Mouse (Mus musculus) MEL (cell line): Measurements from ENCODE around the gene Hgfac. TPM values are rescaled to one million over a fixed set of nuclear protein-coding genes. Genes with fewer than 3 reads are reported as not detected.

Experiments
- DNase-seq: peaks from one replicate; pipeline ENCODE4 v3.0.0; 2011; ENCODE audit warnings: low read depth, low spot score
- H3K27ac ChIP-seq: 2 replicates; pipeline ENCODE4 v1.5.1; 2012; ENCODE audit warnings: low read depth, mild to moderate bottlenecking, control low read depth, low read length, moderate library complexity; ENCODE audit not compliant: control insufficient read depth
- H3K27me3 ChIP-seq, 2 experiments: fragments of 150-350 bp in 1 of 2; sonication (generic) in 1 of 2; 2 replicates each; pipeline ENCODE4 v1.6.1; 2012; ENCODE audit warnings: low read length in 2 of 2, mild to moderate bottlenecking in 2 of 2, improper control_type of control experiment in 1 of 2, moderate library complexity in 1 of 2; ENCODE audit not compliant: insufficient read depth in 2 of 2, control insufficient read depth in 1 of 2
- H3K36me3 ChIP-seq, 2 experiments: 2 replicates each; pipeline ENCODE4 v1.6.1; 2012 to 2014; ENCODE audit warnings: low read length in 2 of 2, improper control_type of control experiment in 1 of 2, inconsistent platforms in 1 of 2, mild to moderate bottlenecking in 1 of 2; ENCODE audit not compliant: insufficient read depth in 2 of 2, control insufficient read depth in 1 of 2
- H3K4me1 ChIP-seq, 2 experiments: fragments of 150-350 bp in 1 of 2; sonication (generic) in 1 of 2; 2 replicates each; pipeline ENCODE4 v1.6.1; 2012; ENCODE audit warnings: low read length in 2 of 2, improper control_type of control experiment in 1 of 2, mild to moderate bottlenecking in 1 of 2; ENCODE audit not compliant: insufficient read depth in 2 of 2, control insufficient read depth in 1 of 2
- H3K4me3 ChIP-seq, 2 experiments: fragments of 150-350 bp in 1 of 2; sonication (generic) in 1 of 2; 2 replicates each; pipeline ENCODE4 v1.5.1; 2012; ENCODE audit warnings: low read depth in 2 of 2, low read length in 2 of 2, mild to moderate bottlenecking in 2 of 2, moderate library complexity in 2 of 2, control low read depth in 1 of 2, improper control_type of control experiment in 1 of 2; ENCODE audit not compliant: control insufficient read depth in 1 of 2, insufficient read depth in 1 of 2
- H3K79me2 ChIP-seq: 2 replicates; pipeline ENCODE4 v1.6.1; 2012; ENCODE audit warnings: mild to moderate bottlenecking, low read length, moderate library complexity; ENCODE audit not compliant: control insufficient read depth, poor library complexity, insufficient read depth
- H3K9ac ChIP-seq: 2 replicates; pipeline ENCODE4 v1.6.1; 2012; ENCODE audit warnings: low read depth, mild to moderate bottlenecking, control low read depth, low read length, moderate library complexity; ENCODE audit not compliant: control insufficient read depth, poor library complexity, severe bottlenecking
- H3K9me3 ChIP-seq: fragments of 150-350 bp; sonication (generic); replicated peaks from 2 replicates; pipeline ENCODE4 v1.6.1; 2012; ENCODE audit warnings: mild to moderate bottlenecking, low read length, improper control_type of control experiment, moderate library complexity; ENCODE audit not compliant: insufficient read depth
- CTCF ChIP-seq, 3 experiments: IDR thresholded peaks in 2 of 3; conservative IDR thresholded peaks in 1 of 3; 2 replicates each; pipeline ENCODE4 v1.5.1; 2011 to 2012; ENCODE audit warnings: low read length in 3 of 3, low read depth in 2 of 3, mild to moderate bottlenecking in 2 of 3, improper control_type of control experiment in 1 of 3, inconsistent platforms in 1 of 3, mixed read lengths in 1 of 3, moderate library complexity in 1 of 3; ENCODE audit not compliant: control insufficient read depth in 1 of 3, insufficient read depth in 1 of 3, poor library complexity in 1 of 3, severe bottlenecking in 1 of 3
- EP300 ChIP-seq, 2 experiments: IDR thresholded peaks; 2 replicates each; pipeline ENCODE4 v1.6.1; 2011; ENCODE audit warnings: improper control_type of control experiment in 2 of 2, low read length in 2 of 2, low read depth in 1 of 2, mild to moderate bottlenecking in 1 of 2
- ETS1 ChIP-seq: IDR thresholded peaks from 2 replicates; pipeline ENCODE4 v1.6.1; 2012; ENCODE audit warnings: low read depth, mild to moderate bottlenecking, inconsistent platforms, low read length, improper control_type of control experiment, moderate library complexity
- KAT2A ChIP-seq: conservative IDR thresholded peaks from 2 replicates; pipeline ENCODE4 v1.6.1; 2012; ENCODE audit warnings: low read depth, low read length, improper control_type of control experiment, inconsistent platforms
- MAX ChIP-seq: IDR thresholded peaks from 2 replicates; pipeline ENCODE4 v1.6.1; 2011; ENCODE audit warnings: low read length, improper control_type of control experiment
- MXI1 ChIP-seq: IDR thresholded peaks from 2 replicates; pipeline ENCODE4 v1.6.1; 2011; ENCODE audit warnings: mild to moderate bottlenecking, low read depth, low read length, improper control_type of control experiment
- MYC ChIP-seq: IDR thresholded peaks from 2 replicates; pipeline ENCODE4 v1.6.1; 2011; ENCODE audit warnings: low read depth, mild to moderate bottlenecking, low read length, improper control_type of control experiment, moderate library complexity
- NELFE ChIP-seq: IDR thresholded peaks from 2 replicates; pipeline ENCODE4 v1.6.1; 2011; ENCODE audit warnings: low read depth, low read length, improper control_type of control experiment
- POLR2A ChIP-seq, 2 experiments: IDR thresholded peaks; 2 replicates each; pipeline ENCODE4 v1.6.1; 2011 to 2012; ENCODE audit warnings: low read length in 2 of 2, mild to moderate bottlenecking in 2 of 2, control low read depth in 1 of 2, improper control_type of control experiment in 1 of 2, low read depth in 1 of 2, moderate library complexity in 1 of 2; ENCODE audit not compliant: control insufficient read depth in 1 of 2, insufficient read depth in 1 of 2, poor library complexity in 1 of 2
- POLR2AphosphoS5 ChIP-seq: IDR thresholded peaks from 2 replicates; pipeline ENCODE4 v1.6.1; 2012; ENCODE audit warnings: low read depth, borderline replicate concordance, mild to moderate bottlenecking, inconsistent platforms, low read length, moderate library complexity, mixed read lengths
- RAD21 ChIP-seq: IDR thresholded peaks from 2 replicates; pipeline ENCODE4 v1.6.1; 2011; ENCODE audit warnings: mild to moderate bottlenecking, low read depth, low read length, improper control_type of control experiment
- SIN3A ChIP-seq: IDR thresholded peaks from 2 replicates; pipeline ENCODE4 v1.6.1; 2012; ENCODE audit warnings: low read length, improper control_type of control experiment, inconsistent platforms
- SMC3 ChIP-seq: IDR thresholded peaks from 2 replicates; pipeline ENCODE4 v1.6.1; 2011; ENCODE audit warnings: low read depth, low read length, improper control_type of control experiment
- UBTF ChIP-seq: IDR thresholded peaks from 2 replicates; pipeline ENCODE4 v1.6.1; 2012; ENCODE audit warnings: low read depth, mild to moderate bottlenecking, inconsistent platforms, low read length, improper control_type of control experiment, moderate library complexity, borderline replicate concordance; ENCODE audit not compliant: insufficient read depth
- ZC3H11A ChIP-seq: IDR thresholded peaks from 2 replicates; pipeline ENCODE4 v1.6.1; 2012; ENCODE audit warnings: low read depth, mild to moderate bottlenecking, inconsistent platforms, low read length, improper control_type of control experiment
- polyA plus RNA-seq, 2 experiments: library from polyadenylated mRNA; stranded (reverse) in 1 of 2; unstranded in 1 of 2; fragments of >175 nt in 1 of 2; fragments of >200 nt in 1 of 2; gene quantifications; 2 replicates each; pipeline versions ENCODE4 v1.2.1 to v1.2.4; 2012; ENCODE audit warnings: low replicate concordance in 2 of 2, low read depth in 1 of 2; ENCODE audit not compliant: insufficient read length in 2 of 2, insufficient read depth in 1 of 2, missing spikeins in 1 of 2
- total RNA-seq: library from RNA; depleted of rRNA; stranded (reverse); fragments of 300-350 nt; gene quantifications from 2 replicates; pipeline ENCODE4 v1.2.3, GENCODE M21; 2012

The Hgfac gene
- total and polyA plus RNA-seq, 3 experiments, result 0.62 to 1.6 TPM; not detected in 1

DNA sequence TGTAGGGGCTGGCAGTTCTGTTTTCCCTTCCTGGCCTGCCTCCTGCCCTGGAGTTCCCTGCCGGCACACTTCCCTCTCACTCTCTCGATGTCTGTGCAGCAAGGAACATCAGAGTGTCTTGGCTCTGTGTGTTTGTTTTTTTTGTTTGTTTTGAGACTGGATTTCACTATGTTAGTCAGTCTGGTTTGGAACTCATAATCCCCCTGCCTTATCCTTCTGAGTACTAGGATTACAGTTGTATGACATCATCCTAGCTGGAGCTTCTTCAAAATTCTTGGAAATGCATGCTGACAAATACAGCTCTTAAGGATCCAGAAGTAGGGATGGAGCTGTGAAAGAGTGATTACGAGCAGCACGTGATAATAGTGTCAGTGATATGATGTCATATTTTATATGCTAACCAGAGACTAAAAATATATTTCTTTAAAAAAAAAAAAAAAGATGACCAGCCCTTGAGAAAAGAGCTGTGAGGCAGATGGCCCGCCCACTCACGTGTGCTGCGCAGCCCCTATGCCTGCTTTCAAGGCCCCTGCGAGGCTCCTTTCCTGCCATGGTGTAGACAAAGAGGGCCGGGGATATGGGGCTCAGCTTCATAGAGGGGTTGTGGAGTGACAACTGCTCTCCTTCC lies 21.5 kb upstream of the Hgfac start:
- Histone ChIP-seq H3K4me1 (no peaks in the 10 kb centered on the region), H3K27ac (no peak overlapping the region), H3K9me3 (no peaks in the 10 kb centered on the region), H3K79me2 (no peaks in the 10 kb centered on the region), H3K27me3 (no peaks in the 10 kb centered on the region), H3K36me3 (no peaks in the 10 kb centered on the region), H3K9ac (no peak overlapping the region), H3K4me3 (no peak overlapping the region)
- TF ChIP-seq POLR2AphosphoS5 (no peak), POLR2A (IDR thresholded peaks at IDR 0.05; ENCODE audit: control insufficient read depth in 1 of 2, insufficient read depth in 1 of 2, low read depth in 1 of 2, low read length in 2 of 2, poor library complexity in 1 of 2) (no peak), ETS1 (no peak), CTCF (IDR thresholded peaks at IDR 0.05 in 2 of 3, conservative IDR thresholded peaks at IDR 0.05 in 1 of 3; ENCODE audit: control insufficient read depth in 1 of 3, insufficient read depth in 1 of 3, low read depth in 2 of 3, low read length in 3 of 3, poor library complexity in 1 of 3, severe bottlenecking in 1 of 3) (no peak), NELFE (no peak), MXI1 (no peak)
- no peak for DNase-seq

DNA sequence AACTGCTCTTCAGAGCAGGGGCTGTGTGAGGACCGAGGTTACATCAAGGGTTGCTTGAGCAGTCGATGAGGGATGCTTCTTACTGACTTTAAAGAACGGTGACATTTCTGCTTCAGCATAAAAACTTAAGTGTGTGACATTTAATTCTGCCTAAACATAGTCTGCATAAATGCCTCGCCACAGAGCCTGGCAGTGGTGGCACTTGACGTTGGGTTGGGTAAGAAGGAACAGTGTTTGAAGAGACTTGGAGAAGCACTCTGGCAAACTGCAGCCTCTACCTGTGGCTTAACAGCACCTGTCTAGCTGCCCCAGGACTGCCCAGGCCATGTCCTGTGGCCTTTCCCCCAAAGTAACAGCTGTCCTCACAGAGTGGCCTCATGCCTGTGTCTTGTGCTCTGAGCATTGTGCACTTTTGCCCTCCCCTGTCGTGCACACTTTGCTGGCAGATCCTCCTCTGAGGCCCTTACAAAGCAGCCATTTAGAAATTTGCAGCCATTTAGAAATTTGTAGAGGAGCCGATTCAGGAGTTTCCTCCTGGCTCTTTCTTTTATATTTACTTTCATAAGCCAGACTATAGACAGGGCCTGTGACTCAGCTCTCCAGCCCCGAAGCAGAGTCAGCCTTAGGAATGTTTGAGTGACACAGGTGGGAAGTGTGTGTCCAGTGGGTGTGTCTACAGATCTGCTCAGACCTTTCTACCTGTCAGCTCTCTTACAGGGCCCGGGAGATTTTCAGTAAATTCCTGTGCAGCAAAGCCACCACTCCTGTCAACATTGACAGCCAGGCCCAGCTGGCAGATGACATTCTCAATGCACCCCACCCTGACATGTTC lies 20.7 kb upstream of the Hgfac start:
- H3K27me3 ChIP-seq, result no peaks in the 10 kb centered on the region
- H3K4me1 ChIP-seq, result no peaks in the 10 kb centered on the region
- no peaks in the 10 kb centered on the region for H3K79me2 ChIP-seq
- H3K9ac ChIP-seq, result no peak overlapping the region
- no peak for DNase-seq
- no peak for TF ChIP-seq EP300 (IDR thresholded peaks at IDR 0.05; ENCODE audit: low read depth in 1 of 2, low read length in 2 of 2)
- H3K27ac ChIP-seq, result no peak overlapping the region
- no peaks in the 10 kb centered on the region for H3K9me3 ChIP-seq
- H3K4me3 ChIP-seq, result no peak overlapping the region
- H3K36me3 ChIP-seq, result no peaks in the 10 kb centered on the region

DNA sequence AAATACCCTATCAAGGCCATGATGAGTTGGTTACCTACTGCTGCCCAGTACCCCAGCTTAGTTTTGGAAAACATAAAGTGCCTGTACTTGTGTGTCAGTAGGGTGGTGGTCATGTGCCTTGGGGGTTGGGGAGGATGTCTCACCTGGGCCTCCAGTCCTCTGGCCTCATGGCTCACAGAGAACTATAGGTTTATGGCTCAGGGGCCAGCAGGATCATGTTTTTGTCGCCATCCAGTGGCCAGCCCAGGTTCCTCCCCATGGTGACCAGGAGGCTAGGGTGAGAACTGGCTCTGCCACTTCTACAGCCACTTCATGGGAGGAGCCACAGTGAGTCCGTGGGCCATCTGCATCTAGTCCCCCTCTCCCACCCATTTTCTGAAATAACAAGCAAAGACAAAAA lies 16.3 kb upstream of the Hgfac start:
- Histone ChIP-seq H3K9ac (no peak overlapping the region), H3K27me3 (no peaks in the 10 kb centered on the region), H3K4me3 (no peak overlapping the region), H3K79me2 (no peaks in the 10 kb centered on the region), H3K4me1 (no peaks in the 10 kb centered on the region), H3K9me3 (no peaks in the 10 kb centered on the region), H3K27ac (no peak overlapping the region), H3K36me3 (no peaks in the 10 kb centered on the region)
- peak; percentile 52 for DNase-seq
- TF ChIP-seq MYC (no peak), SIN3A (peak; percentile 23; the same call in 1 of the 2 replicates), CTCF (IDR thresholded peaks at IDR 0.05 in 2 of 3, conservative IDR thresholded peaks at IDR 0.05 in 1 of 3; ENCODE audit: control insufficient read depth in 1 of 3, insufficient read depth in 1 of 3, low read depth in 2 of 3, low read length in 3 of 3, poor library complexity in 1 of 3, severe bottlenecking in 1 of 3) (peak; percentile 59 to 89 (median 88)), UBTF (no peak), RAD21 (peak; percentile 90), ZC3H11A (peak; percentile 79), SMC3 (peak; percentile 96), MAX (0 out of 2 replicates have a peak, but pooled peaks have one; percentile 35), KAT2A (no peak)
